Mouse (Mus musculus) urinary bladder, postnatal 25 days (tissue): ENCODE data around the gene Gm3411.
"Not testable (repeated sequence)": the region's sequence is repeated elsewhere in the genome, so short reads cannot be mapped to it uniquely, and the experiment has no call there.

ENCODE experiments used
- DNase-seq: peaks from one replicate; pipeline ENCODE4 v3.0.0; 2022; ENCODE audit warnings: low spot score

Gm3411 gene

DNA sequence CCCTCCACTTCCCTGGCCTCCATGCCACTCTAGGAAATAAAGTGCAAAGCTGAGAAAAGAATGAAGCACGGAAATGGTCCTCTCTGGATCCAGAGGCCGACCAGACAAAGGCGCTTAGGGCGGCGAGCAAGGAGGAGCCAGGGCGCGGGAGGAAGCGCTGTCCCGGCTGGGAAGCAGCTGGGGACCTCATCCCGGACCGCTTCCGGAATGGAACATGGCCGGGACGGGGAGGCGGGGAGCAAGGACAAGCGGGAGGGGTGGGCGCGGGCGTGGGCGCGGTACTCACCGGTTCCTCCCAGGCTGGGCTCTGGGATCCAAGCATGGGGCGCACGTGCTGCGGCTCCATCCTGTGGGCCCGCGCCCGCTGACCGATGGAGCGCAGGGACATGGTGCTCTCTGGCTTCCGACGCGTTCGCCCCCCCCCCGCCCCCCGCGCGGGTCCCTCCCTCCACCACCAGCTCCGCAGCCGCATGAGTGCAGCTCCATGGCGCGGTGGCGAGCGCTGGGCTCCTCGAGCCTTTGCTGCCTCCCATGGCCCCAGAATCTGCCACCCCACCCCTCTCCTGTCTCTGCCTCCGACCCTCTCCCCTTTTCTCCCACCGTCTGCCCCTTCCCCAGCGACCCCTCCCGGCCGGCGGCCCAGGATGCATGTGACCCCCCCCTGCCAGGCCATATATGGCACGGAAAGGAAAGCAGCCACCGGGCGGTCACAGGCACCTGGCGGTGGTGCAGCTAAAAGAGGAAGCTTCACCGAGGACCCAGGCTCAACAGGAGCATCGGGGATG lies at the start of gene Gm3411:
TSS of gene Gm3411 (minus strand) at position 320 of the 785 bp plus-strand sequence.
- peak; percentile 22 for DNase-seq

DNA sequence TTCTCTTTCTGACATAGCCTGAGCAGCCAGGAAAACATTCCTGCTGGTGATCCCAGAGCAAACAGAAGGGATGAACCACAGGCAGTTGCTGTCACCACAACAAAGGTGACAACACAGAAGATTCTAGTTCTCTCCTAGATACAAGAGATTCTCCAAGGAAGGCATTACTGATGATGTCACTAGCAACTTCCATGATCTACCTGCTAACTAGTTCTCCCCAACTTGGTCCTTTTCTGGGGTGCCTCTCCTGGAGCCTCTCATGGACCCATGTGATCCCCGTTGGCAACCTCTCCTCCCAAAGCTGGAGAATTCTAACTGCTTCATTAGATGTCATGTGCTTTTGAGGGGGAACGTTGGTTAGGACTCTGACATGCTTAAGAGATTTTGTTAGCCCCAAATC lies 17.7 kb upstream of the Gm3411 start, which contains the start of gene Gm21103:
TSS of gene Gm21103 (minus strand) at position 101 of the 400 bp plus-strand sequence.
- not testable (repeated sequence) for DNase-seq

DNA sequence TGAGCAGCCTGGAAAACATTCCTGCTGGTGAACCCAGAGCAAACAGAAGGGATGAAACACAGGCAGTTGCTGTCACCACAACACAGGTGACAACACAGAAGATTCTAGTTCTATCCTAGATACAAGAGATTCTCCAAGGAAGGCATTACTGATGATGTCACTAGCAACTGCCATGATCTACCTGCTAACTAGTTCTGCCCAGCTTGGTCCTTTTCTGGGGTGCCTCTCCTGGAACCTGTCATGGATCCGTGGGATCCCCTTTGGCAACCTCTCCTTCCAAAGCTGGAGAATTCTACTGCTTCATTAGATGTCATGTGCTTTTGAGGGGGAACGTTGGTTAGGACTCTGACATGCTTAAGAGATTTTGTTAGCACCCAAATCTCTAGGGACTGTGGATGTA lies 67.9 kb downstream of the Gm3411 start, which contains the start of gene Gm21560:
TSS of gene Gm21560 (minus strand) at position 101 of the 400 bp plus-strand sequence.
- not testable (repeated sequence) for DNase-seq
